Mouse (Mus musculus): ENCODE results near the gene Nelfcd. TPM values are rescaled to one million over a fixed set of nuclear protein-coding genes. Genes with fewer than 3 reads are reported as not detected.
A peak's percentile ranks its signal among the peaks of the same experiment; 100 is the strongest.

Nelfcd gene
- polyA plus RNA-seq, 1 experiment from 2014 or later = 81.3 TPM

DNA sequence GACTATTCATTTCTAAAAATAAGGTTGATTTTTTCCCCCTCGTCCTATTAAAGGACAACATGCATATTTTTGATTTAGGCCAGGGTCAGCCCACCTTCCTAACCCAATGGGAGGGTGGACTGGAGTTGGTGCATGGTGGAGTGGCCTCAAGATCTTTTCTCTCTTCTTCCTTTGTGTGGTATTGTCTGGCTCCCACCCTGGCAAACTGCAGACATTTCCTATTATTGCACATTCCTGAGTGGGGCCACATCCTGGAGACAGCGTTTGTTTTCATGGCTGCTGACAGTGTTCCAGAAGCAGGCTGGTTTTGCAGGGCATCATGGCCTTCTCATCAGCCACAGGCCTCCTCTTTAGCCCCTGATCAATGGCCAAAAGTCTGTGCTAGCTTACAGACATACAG lies 27.4 kb downstream of the Nelfcd start:
- Histone ChIP-seq H3K4me2 (ENCODE audit: low read depth, low read length) (no peak overlapping the region), H3K27me3 (replicated peaks; ENCODE audit: control insufficient read depth, insufficient read depth, low read length) (no peaks in the 10 kb centered on the region), H3K4me3 (ENCODE audit: low read length) (no peak overlapping the region), H3K9ac (ENCODE audit: low read depth, low read length) (no peak overlapping the region), H3K9me3 (ENCODE audit: control insufficient read depth, low read length) (no peaks in the 10 kb centered on the region), H3K4me1 (ENCODE audit: control insufficient read depth, insufficient read depth, low read length) (peaks cover 14% of the 10 kb centered on the region), H3K36me3 (ENCODE audit: control insufficient read depth, insufficient read depth, low read length) (no peaks in the 10 kb centered on the region), H3K27ac (ENCODE audit: low read length) (peak overlapping the region; percentile 23)
- 37% methylated on average over 2 of the region's 2 CpGs for WGBS
- no peak for ATAC-seq

DNA sequence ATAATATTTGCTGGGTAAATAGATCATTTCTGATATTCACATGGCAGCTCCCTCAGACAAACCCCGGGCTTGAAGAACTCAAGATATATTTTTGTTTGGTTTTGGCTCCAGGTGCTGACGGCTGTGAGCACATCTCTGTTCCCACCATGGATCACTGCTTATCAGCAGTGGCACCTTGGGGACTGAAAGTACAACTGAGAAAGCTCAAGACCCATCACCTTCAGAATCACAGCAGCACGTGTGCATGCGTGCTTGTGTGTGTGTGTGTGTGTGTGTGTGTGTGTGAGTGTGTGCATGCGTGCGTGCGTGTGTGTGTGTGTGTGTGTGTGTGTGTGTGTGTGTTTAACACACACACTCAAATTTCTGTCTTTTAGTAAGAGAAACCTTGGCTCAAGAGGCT lies 28.8 kb downstream of the Nelfcd start:
- Histone ChIP-seq H3K4me2 (ENCODE audit: low read depth, low read length) (no peak overlapping the region), H3K4me3 (ENCODE audit: low read length) (no peak overlapping the region), H3K36me3 (ENCODE audit: control insufficient read depth, insufficient read depth, low read length) (no peaks in the 10 kb centered on the region), H3K27me3 (replicated peaks; ENCODE audit: control insufficient read depth, insufficient read depth, low read length) (no peaks in the 10 kb centered on the region), H3K27ac (ENCODE audit: low read length) (no peak overlapping the region), H3K9me3 (ENCODE audit: control insufficient read depth, low read length) (no peaks in the 10 kb centered on the region), H3K9ac (ENCODE audit: low read depth, low read length) (no peak overlapping the region), H3K4me1 (ENCODE audit: control insufficient read depth, insufficient read depth, low read length) (peaks cover 5% of the 10 kb centered on the region; the same call in 1 of the 2 replicates)
- ATAC-seq = no peak
- 69% methylated on average over 7 of the region's 7 CpGs for WGBS

DNA sequence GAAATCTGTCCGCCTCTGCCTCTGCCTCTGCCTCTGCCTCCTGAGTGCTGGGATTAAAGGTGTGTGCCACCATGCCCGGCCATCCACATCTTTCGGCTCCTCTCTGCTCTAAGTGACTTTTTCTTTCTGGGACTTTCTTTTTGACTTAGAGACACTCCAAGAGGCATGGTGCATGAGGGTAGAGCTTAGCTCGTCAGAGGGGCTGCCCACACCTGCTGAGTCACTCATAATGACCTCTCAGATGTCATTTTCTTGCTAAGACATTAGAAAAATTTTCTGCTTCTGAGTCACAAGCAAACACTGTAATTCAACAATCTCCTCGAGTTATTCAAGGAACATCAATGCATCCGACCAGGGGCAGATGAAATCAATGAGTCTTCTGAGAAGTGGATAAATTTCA lies 29.4 kb downstream of the Nelfcd start:
- Histone ChIP-seq H3K27me3 (replicated peaks; ENCODE audit: control insufficient read depth, insufficient read depth, low read length) (no peaks in the 10 kb centered on the region), H3K4me1 (ENCODE audit: control insufficient read depth, insufficient read depth, low read length) (peaks cover 5% of the 10 kb centered on the region; the same call in 1 of the 2 replicates), H3K9ac (ENCODE audit: low read depth, low read length) (no peak overlapping the region), H3K36me3 (ENCODE audit: control insufficient read depth, insufficient read depth, low read length) (no peaks in the 10 kb centered on the region), H3K4me2 (ENCODE audit: low read depth, low read length) (no peak overlapping the region), H3K27ac (ENCODE audit: low read length) (no peak overlapping the region), H3K4me3 (ENCODE audit: low read length) (no peak overlapping the region), H3K9me3 (ENCODE audit: control insufficient read depth, low read length) (no peaks in the 10 kb centered on the region)
- 78% methylated on average over 6 of the region's 6 CpGs for WGBS
- no peak for ATAC-seq

DNA sequence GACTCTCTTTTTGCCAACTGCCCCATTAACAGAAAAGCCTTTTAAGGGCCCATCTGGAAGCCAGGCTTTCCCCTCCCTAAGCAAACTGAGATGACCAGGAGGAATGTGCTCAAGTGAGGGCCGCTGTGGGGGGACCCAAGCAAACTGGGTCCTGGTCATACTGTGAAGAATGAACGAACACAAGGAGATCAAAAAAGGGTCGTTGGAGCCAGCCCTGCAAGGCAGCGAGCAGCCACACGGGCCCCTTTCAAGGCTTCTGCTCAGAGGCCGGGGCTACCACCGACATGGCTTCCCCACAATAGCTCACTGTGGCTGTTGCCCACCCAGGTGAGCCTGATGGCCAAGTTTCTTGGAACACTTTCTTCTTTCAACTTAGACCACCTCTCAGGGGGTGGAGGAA lies 30.9 kb downstream of the Nelfcd start:
- H3K27ac ChIP-seq (ENCODE audit: low read length) = no peak overlapping the region
- H3K9me3 ChIP-seq (ENCODE audit: control insufficient read depth, low read length) = no peaks in the 10 kb centered on the region
- H3K4me3 ChIP-seq (ENCODE audit: low read length) = no peak overlapping the region
- no peaks in the 10 kb centered on the region for H3K36me3 ChIP-seq (ENCODE audit: control insufficient read depth, insufficient read depth, low read length)
- whole genome bisulfite sequencing = 48% methylated on average over 7 of the region's 7 CpGs
- peaks cover 3% of the 10 kb centered on the region; the same call in 1 of the 2 replicates for H3K4me1 ChIP-seq (ENCODE audit: control insufficient read depth, insufficient read depth, low read length)
- no peak for ATAC-seq
- no peak overlapping the region for H3K4me2 ChIP-seq (ENCODE audit: low read depth, low read length)
- no peaks in the 10 kb centered on the region for H3K27me3 ChIP-seq (replicated peaks; ENCODE audit: control insufficient read depth, insufficient read depth, low read length)
- no peak overlapping the region for H3K9ac ChIP-seq (ENCODE audit: low read depth, low read length)

DNA sequence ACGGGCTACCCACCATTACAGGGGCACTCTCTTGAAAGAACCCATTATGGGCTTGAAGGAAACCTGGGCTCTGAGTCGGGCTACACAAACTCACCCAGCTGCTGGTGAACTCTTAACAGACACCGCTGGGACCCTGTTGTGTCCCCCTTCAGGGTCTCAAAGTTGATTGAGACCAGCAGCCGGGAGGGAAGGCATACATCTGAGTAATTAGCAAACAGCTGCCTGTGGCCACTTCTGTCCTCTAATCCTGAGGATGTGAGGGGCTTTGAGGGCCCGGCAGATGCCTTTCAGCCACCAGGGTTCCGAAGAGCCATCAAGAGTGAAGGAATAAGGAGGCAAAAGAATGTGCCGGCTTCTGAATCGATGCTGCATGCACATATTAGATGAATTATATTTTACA lies 31.3 kb downstream of the Nelfcd start:
- no peak for ATAC-seq
- Histone ChIP-seq H3K36me3 (ENCODE audit: control insufficient read depth, insufficient read depth, low read length) (no peaks in the 10 kb centered on the region), H3K4me2 (ENCODE audit: low read depth, low read length) (no peak overlapping the region), H3K27me3 (replicated peaks; ENCODE audit: control insufficient read depth, insufficient read depth, low read length) (no peaks in the 10 kb centered on the region), H3K9me3 (ENCODE audit: control insufficient read depth, low read length) (no peaks in the 10 kb centered on the region), H3K4me1 (ENCODE audit: control insufficient read depth, insufficient read depth, low read length) (no peaks in the 10 kb centered on the region), H3K4me3 (ENCODE audit: low read length) (no peak overlapping the region), H3K9ac (ENCODE audit: low read depth, low read length) (no peak overlapping the region), H3K27ac (ENCODE audit: low read length) (no peak overlapping the region)
- WGBS = 62% methylated on average over 8 of the region's 8 CpGs

DNA sequence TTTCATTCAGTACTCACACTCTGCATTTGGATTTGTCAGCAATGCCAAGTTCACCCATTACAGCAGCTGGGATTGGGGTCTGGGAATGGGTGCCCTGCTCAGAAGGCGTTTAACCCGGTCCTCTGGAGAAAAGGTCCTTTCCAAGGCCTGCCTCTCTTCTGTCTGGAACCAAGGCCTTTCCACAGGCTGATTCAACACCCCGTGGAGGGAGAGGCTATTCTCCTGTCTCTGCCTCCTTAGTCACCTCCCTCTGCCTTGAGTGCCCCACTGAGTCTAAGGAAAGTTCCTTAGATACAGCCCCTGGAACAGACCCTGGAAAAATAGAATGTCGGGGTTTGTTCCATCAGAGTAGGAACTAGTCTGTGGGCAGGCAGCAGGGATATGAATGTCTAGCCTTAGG lies 32.8 kb downstream of the Nelfcd start:
- ATAC-seq = no peak
- H3K9ac ChIP-seq (ENCODE audit: low read depth, low read length) = no peak overlapping the region
- no peak overlapping the region for H3K4me2 ChIP-seq (ENCODE audit: low read depth, low read length)
- H3K4me3 ChIP-seq (ENCODE audit: low read length) = no peak overlapping the region
- no peaks in the 10 kb centered on the region for H3K36me3 ChIP-seq (ENCODE audit: control insufficient read depth, insufficient read depth, low read length)
- H3K4me1 ChIP-seq (ENCODE audit: control insufficient read depth, insufficient read depth, low read length) = no peaks in the 10 kb centered on the region
- no peaks in the 10 kb centered on the region for H3K9me3 ChIP-seq (ENCODE audit: control insufficient read depth, low read length)
- no peaks in the 10 kb centered on the region for H3K27me3 ChIP-seq (replicated peaks; ENCODE audit: control insufficient read depth, insufficient read depth, low read length)
- no peak overlapping the region for H3K27ac ChIP-seq (ENCODE audit: low read length)
- WGBS = 89% methylated on average over 4 of the region's 4 CpGs

DNA sequence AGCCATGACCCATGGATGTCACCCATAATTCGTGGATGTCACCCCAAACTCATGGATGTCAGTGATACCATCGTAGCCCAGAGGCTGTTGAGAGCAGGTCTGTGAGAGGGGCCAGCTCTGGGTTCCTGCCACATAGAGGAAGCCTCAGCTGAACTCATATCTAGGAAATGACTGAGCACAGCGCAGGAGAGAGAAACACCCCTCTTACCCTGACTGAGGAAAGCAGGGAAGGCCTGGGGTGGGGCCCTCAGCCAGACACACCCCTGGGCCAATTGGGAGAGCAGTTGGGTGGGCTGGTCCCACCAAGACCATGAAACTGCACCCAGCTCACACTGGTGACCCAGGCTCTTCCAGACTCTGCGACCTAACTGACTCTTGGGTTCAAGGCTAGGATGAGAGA lies 34.7 kb downstream of the Nelfcd start, which contains the start of gene Tubb1:
Tubb1 (plus strand) TSS at position 343 of the 400 bp plus-strand sequence.
- Histone ChIP-seq H3K4me2 (ENCODE audit: low read depth, low read length) (no peak within 1 kb of the TSS), H3K9ac (ENCODE audit: low read depth, low read length) (no peak within 1 kb of the TSS), H3K27me3 (replicated peaks; ENCODE audit: control insufficient read depth, insufficient read depth, low read length) (no peaks in the 10 kb centered on the region), H3K36me3 (ENCODE audit: control insufficient read depth, insufficient read depth, low read length) (no peaks in the 10 kb centered on the region), H3K9me3 (ENCODE audit: control insufficient read depth, low read length) (no peaks in the 10 kb centered on the region), H3K27ac (ENCODE audit: low read length) (no peak within 1 kb of the TSS), H3K4me3 (ENCODE audit: low read length) (no peak within 1 kb of the TSS), H3K4me1 (ENCODE audit: control insufficient read depth, insufficient read depth, low read length) (no peaks in the 10 kb centered on the region)
- no peak for ATAC-seq
- 72% methylated on average over 4 of the region's 4 CpGs for WGBS

DNA sequence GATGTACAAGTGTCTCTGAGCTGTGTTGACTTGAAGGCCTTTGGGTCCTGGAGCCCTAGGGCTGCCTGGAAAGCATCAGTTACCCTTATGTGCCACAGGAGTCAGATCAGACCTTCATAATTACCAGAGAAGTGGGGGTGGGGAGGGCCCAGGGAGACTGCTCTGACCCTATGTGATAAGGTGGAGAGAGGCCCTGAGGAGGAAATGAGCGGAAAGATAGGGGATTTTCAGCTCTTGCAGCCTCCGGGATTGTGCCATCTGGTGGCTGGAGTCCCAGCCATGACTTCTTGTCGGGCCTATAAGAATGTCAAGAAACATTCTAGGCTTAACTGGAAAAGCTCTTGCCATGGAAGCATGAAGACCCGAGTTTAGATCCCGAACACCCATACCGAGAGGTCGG lies 38.1 kb downstream of the Nelfcd start:
- no peaks in the 10 kb centered on the region for H3K27me3 ChIP-seq (replicated peaks; ENCODE audit: control insufficient read depth, insufficient read depth, low read length)
- no peak overlapping the region for H3K9ac ChIP-seq (ENCODE audit: low read depth, low read length)
- WGBS = 73% methylated on average over 7 of the region's 7 CpGs
- H3K4me1 ChIP-seq (ENCODE audit: control insufficient read depth, insufficient read depth, low read length) = no peaks in the 10 kb centered on the region
- H3K36me3 ChIP-seq (ENCODE audit: control insufficient read depth, insufficient read depth, low read length) = no peaks in the 10 kb centered on the region
- H3K9me3 ChIP-seq (ENCODE audit: control insufficient read depth, low read length) = no peaks in the 10 kb centered on the region
- ATAC-seq = peak; percentile 83
- no peak overlapping the region for H3K27ac ChIP-seq (ENCODE audit: low read length)
- H3K4me2 ChIP-seq (ENCODE audit: low read depth, low read length) = no peak overlapping the region
- no peak overlapping the region for H3K4me3 ChIP-seq (ENCODE audit: low read length)

DNA sequence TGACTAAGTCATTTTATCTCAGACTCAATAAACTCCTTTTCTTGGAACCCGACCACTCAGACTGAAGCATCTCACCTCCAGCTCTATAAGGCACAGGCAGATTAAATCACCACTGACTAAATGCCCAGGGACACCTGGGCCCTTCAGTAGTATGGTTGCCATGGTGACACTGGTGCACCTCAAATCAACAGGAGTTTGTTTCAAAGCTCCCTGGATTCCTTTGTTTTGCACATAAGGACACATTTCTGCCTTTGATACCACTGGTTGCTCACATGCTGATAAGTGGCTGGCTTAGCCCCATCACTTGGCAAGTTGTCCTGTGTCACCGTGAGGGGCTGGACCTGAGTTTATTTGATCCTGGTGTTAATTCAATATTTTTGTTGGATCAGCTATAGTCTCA lies 43.8 kb downstream of the Nelfcd start:
- ATAC-seq = no peak
- Histone ChIP-seq H3K4me2 (ENCODE audit: low read depth, low read length) (no peak overlapping the region), H3K27ac (ENCODE audit: low read length) (no peak overlapping the region), H3K9me3 (ENCODE audit: control insufficient read depth, low read length) (no peaks in the 10 kb centered on the region), H3K27me3 (replicated peaks; ENCODE audit: control insufficient read depth, insufficient read depth, low read length) (no peaks in the 10 kb centered on the region), H3K36me3 (ENCODE audit: control insufficient read depth, insufficient read depth, low read length) (peaks cover 11% of the 10 kb centered on the region; the same call in 1 of the 2 replicates), H3K4me1 (ENCODE audit: control insufficient read depth, insufficient read depth, low read length) (no peaks in the 10 kb centered on the region), H3K9ac (ENCODE audit: low read depth, low read length) (no peak overlapping the region), H3K4me3 (ENCODE audit: low read length) (no peak overlapping the region)
- WGBS = 51% methylated on average over 2 of the region's 2 CpGs

DNA sequence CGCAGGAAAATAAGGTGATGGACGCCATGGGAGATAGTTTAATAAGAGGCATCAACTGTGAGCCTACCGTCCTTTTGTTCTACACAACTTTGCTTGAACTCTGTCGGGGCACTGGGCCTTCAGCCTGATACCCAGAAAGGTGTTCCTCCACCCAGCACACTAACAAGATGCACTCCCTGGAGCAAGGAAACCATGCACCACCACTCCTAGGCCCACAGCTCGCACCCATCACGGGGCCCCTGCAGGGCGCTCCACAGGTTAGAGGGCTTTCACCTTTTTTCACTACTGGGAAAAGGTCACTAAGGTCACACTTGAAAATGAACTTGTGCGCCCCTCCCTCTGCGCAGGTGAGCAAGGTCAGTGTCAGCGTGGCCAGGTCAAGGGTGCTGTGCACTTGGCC lies 47.8 kb downstream of the Nelfcd start:
- H3K9me3 ChIP-seq (ENCODE audit: control insufficient read depth, low read length) = no peaks in the 10 kb centered on the region
- no peaks in the 10 kb centered on the region for H3K4me1 ChIP-seq (ENCODE audit: control insufficient read depth, insufficient read depth, low read length)
- H3K27ac ChIP-seq (ENCODE audit: low read length) = peak overlapping the region; percentile 76
- H3K27me3 ChIP-seq (replicated peaks; ENCODE audit: control insufficient read depth, insufficient read depth, low read length) = no peaks in the 10 kb centered on the region
- H3K36me3 ChIP-seq (ENCODE audit: control insufficient read depth, insufficient read depth, low read length) = peaks cover 15% of the 10 kb centered on the region; the same call in 1 of the 2 replicates
- peak overlapping the region; percentile 84 for H3K9ac ChIP-seq (ENCODE audit: low read depth, low read length)
- ATAC-seq = peak; percentile 27
- peak overlapping the region; percentile 83 for H3K4me2 ChIP-seq (ENCODE audit: low read depth, low read length)
- peak overlapping the region; percentile 74 for H3K4me3 ChIP-seq (ENCODE audit: low read length)
- 36% methylated on average over 10 of the region's 10 CpGs for WGBS
